Mouse (Mus musculus): Measurements from ENCODE around the gene Creb3l1.

The Creb3l1 gene

DNA sequence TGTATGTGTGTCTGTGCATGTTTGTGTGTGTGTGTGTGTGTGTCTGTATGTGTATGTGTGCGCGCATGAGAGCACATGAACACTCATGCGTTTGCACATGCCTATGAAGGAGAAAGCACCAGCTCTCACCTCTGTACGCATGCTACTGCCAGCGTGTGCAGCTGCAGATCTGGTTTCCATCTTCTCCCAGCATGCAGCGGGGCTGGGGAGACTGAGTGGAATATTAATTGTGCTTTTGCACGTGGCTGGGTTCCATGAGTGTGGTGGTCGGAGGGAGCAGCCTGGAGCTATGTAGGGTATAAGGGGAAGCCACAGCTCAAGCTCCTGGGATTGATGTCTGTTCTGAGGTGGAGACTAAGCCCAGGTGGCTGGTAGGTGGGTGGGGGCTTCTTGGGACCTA, 6.3 kb upstream of the Creb3l1 start:
- DNase-seq (ENCODE audit: low spot score): no peak

DNA sequence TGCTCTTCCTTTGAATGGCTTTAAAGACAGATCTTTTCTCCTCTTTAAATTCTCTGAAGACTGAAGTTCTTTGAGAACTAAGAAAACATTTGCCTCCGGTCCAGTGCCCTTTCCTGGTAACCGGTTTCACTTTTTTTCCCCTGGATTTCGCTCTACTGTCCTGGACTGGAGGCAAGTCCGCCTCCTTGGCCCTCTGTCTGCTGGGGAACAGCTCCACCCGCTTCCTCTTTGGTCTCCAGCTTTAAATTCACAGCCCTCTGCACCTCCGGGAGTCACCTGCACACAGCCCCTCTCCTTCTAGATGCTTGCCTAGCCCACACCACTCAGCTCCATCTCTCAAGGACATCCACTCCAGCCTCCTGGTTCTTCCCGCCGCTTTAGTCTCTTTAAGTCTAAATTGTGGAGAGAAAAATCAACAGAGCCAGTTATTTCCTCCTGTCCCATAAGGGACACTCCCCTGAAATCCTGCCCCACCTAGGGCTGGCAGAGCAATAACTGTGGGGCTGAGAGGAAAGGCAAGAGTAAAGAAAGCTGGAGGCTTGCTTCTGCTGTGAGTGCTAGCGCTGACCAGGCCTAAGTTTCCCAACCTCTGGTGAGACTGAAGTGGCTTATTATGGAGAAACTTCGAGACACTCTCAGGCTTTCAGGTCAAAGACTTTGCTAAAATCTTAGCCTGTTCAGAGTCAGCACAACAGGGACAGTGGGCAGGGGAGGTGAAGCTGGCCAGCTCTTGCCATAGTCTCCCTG, 5.3 kb upstream of the Creb3l1 start:
- DNase-seq (ENCODE audit: low spot score): no peak

DNA sequence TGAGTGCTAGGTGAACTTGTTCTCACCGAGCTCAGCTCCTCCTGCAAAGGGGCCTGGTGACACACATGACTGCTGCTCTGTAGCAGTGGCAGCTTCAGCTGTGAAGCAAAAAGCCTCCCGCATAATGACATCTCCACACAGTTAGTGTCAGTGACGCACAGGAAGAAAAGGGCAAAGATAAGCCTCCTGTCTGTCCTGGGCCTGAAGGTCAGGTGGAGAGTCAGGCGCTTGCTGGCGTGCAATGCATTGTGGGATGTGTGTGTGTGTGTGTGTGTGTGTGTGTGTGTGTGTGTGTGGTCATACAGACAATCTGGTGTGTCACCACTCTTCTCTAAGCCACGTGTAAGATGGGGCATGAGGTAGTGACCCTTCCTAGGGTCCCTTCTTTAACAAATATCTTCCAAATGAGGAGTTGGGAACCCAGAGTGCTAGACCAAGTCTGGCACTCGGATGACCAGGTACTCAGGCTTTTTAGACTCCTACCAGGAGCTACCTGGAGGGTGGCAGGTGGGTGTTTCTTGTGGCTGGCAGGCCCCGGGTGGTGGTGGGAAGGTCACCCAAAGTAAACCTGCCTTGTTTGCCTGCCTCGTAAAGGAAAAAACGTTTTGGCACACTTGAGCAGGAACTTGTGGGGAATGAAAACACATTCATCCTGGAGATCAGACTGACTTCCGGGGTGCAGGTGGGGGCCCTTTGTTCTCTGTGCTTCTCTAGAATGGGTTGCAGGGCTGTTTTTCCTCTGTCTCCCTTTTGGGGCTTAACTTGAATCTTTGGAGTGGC, 3.7 kb upstream of the Creb3l1 start:
- no peak for DNase-seq (ENCODE audit: low spot score)

DNA sequence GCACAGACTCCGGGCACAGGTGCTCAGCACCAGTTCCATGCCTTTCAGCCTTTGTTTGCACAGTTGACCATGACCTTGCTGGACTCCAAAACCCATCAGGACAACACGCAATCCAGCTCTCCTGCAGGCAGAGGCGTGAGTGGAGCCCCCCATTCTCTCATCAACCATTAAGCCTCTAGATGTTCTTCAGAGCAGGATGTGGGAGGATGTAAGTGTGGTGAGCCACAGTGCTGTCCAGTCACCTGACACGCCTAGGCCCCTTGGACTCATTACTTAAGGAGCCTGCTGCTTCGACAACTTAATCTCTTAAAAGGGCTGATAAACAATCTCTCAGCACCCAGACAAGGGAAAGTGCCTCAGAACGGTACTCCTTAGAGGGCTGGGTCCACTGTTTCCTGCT, 1.7 kb upstream of the Creb3l1 start:
- DNase-seq (ENCODE audit: low spot score): no peak

DNA sequence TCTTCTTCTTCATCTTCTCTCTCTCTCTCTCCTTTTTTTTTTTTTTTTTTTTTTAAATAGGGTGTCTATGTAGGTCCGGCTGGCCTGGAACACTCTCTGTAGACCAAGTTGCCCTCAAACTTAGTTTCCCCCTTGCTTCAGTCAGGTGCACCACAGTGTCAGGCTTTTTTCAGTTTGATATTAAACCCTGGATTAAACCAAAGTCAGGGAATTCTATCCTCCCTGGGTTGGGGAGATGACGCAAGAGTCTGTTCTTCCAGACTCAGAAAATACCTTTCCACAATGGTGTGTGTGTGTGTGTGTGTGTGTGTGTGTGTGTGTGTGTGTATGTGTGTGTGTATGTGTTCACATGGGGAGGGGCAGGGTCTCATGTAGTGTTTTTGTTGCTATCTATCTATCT, 900 bp upstream of the Creb3l1 start:
- DNase-seq (ENCODE audit: low spot score): no peak

DNA sequence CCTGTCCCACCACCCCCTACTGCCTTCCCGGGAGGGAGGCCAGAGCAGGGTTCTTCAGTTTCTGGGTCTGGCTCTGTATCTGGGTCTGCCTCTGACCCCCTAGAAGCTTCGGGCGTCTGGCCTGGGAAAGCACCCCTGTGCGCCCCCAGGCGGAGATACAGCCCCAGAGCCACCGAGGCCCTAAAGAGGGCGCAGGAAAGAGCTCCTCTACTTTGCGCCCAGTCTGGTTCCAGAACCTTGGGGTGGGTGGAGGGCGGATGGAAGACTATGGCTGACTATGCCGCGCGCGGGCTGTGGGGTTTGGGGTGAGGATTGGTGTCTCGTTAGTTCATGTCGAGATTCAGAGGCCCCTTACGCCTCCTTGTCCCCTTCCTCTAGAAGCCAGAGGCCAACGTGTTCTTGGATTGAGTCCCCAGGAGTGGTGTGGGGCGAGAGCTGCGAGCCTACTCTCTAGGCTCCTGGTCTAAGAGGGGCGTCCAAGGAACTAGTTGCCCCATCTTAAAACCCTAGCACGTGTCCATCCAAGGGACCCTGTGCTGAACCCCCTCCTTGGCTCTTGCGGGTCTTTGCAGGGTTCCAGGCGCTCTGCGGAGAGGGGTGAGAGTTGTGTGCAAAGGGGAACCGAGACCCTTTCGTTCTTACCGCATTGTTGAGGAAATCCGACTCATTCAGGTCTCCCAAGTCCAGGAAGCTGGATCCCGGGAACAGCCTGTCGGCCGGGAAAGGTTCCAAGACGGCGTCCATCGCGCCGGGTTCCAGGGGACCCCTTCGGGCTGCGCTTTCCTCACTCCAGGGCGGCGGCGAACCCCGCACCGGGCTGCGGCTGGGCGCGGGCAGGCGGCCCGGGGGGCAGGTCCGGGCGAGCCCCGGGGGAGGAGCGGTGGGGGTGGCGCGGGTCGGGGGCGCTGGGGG, 684 bp downstream of the Creb3l1 start:
- DNase-seq (ENCODE audit: low spot score): peak; percentile 52

DNA sequence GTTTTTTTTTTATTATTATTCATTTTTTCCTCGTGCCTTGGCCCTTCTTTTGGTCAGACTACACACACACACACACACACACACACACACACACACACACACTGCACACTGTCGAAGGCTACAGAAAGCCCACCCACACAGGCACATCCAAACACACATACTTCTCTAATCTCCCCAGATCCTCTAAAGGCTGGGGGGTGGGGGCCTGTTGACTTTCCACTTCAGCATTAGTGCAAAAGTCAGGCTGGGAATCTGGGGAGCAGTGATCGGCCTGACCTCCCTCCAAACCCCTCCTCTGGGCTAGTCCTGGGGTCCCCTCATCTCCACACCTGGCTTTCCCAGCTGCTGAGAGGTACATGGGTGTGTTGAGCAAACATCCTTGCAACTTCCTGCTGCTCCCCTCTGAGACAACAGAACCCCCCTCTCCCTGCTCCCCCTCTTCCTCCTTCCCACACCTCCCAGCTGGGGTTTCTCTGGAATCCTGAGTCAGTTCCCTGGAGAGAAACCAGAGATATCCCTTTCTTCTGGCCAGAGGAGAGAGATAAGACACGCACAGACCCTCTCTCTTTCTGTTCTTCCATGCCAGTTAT, 3.5 kb downstream of the Creb3l1 start:
- no peak for DNase-seq (ENCODE audit: low spot score)

DNA sequence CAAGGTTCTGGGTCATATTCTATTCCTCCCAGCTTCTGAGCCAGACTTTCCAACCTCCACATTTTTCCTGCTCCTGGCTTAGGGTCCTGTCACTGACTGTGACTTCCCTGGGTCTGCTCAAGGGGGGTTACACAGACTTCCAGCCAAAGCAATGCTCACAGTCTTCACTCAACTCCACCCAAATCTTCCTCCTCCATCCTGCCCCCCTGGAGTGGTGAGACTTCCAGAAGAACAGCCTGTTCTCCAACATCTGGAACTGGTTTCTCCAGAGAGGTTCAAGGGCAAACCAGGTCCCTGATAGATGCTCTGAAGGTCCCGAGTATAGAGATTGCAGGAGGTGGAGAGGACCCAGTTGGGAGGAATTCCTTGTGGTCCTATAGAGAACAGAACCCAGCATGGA, 6.9 kb downstream of the Creb3l1 start:
- no peak for DNase-seq (ENCODE audit: low spot score)

DNA sequence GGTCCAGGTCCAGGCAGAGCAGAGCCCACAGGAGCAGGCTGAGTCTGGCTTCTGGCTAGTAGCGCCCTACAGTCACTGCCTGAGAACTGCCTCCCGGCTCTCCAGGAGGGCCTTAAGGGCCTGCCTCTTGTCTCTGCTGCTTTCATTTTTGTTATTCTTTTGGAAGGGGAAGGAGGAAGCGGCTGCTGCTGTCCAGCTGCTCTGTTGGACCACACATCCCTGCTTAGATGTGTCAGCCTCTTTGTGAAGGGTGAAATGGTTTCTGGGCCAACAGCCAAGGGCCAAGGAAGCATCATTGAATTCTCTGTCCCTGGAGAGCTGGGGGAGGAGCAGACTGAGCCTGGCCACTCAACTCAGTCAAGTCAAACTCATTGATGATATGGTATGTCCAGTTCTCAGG, 7.3 kb downstream of the Creb3l1 start:
- DNase-seq (ENCODE audit: low spot score): no peak

DNA sequence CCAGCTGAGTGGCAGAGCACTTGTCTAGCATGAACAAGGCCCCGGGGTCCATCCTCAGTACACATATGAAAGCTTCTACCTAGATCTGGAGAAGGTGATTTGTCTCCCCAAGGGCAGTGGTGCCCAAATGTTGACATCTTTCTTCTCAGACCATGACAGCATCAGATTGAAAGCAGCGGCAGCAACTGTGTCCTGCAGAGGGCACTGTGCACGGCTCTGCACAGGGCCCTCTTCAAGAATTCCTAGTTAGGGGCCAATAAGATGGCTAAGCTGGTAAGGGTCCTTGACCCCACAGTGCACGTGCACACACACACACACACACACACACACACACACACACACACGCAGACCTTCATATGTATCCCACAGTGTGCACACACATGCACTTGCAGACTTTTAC, 9.4 kb downstream of the Creb3l1 start:
- no peak for DNase-seq (ENCODE audit: low spot score)

DNA sequence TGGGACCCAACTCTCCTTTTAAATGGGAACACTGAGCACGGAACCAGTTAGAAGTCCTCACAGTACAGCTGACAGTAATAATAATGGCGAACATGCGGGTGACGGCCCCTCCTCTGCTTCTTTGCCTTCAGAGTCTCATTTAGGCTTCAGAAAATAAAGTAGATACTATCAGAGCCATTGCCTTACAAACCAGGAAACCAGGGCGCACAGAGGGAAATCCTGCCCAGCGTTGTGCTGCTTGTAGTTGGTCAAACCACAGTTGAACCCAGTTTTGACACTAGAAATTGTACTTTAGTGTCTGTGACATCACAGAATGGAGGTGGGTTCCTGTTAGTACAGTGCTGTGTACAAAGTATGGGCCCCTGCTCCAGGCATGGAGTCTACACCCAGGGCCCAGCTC, 10.1 kb downstream of the Creb3l1 start:
- DNase-seq (ENCODE audit: low spot score): no peak

DNA sequence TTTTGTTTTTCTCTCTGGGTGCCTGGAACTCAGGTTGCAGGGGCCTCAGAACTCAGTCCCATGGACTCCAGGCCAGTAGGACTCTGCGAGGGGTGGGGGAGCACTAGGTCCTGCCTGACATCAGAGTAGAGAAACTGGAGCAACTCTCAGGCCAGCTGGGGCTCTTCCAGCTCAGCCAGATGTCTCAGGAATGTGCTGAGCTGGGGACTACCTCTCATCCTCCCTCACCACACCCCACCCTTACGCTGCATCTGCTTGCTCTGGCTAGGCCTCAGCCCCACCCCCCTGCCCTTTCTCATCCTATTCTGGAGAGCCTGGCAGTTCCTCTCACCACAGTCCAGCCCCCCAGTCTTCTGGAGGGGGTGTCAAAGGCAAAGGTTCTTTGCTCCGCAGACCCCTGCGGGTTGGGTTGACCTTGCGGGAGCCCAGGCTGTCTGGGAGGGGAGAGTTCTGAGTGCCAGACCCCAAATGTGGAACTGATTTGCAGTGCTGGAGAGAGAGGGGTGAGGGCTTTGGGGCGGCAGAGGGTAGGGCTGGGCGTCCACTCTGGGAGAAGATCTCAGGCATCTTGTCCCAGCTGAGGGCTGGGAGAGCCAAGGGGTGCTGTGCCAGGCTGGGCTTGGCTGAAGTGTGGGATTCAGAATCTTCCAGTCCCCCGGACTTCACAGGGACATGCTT, 11.4 kb downstream of the Creb3l1 start:
- no peak for DNase-seq (ENCODE audit: low spot score)

DNA sequence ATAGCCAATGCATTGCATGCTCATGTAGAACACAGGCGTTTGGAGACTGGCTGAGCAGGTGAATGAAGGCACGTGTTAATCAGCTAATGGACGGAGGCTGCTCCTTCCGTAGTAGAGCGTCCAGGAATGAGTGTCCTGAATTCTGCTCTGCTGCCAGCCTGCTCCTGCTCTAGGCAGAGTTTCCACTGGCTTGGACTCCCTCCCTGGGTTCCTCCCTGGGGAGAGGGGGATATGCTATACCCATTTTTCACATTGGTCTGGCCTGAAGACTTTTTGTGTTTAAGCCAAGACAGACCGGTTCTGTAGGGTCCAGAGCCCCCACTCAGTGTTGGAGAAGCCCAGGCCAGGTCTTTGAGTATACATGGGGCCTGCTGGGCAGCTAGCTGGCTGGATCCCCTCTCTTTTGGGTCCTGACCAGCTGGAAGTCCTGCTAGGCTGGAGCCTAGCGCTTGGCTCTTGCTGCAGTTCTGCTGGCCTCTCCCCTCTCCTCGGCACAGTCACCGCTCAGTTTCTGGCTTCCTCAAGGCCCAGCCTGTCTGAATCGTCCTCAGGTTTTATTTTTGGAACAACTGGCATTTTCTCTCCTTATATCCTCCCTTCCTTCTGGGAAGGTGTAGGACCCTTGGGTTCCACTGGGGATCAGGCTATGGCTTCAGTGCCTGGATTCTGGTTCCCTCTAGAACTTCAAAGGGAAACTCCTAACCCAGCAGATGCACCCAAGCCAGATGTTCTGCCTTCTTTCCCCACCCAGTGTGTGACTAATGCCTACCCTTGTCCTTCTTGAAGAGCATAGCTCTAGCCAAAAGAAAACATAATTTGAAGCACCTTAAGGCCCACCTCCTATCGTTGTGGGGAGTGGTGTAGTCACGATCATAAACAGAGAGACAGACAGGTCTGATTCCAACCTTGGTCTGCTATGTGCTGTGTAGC, 12.6 kb downstream of the Creb3l1 start:
- DNase-seq (ENCODE audit: low spot score): no peak

DNA sequence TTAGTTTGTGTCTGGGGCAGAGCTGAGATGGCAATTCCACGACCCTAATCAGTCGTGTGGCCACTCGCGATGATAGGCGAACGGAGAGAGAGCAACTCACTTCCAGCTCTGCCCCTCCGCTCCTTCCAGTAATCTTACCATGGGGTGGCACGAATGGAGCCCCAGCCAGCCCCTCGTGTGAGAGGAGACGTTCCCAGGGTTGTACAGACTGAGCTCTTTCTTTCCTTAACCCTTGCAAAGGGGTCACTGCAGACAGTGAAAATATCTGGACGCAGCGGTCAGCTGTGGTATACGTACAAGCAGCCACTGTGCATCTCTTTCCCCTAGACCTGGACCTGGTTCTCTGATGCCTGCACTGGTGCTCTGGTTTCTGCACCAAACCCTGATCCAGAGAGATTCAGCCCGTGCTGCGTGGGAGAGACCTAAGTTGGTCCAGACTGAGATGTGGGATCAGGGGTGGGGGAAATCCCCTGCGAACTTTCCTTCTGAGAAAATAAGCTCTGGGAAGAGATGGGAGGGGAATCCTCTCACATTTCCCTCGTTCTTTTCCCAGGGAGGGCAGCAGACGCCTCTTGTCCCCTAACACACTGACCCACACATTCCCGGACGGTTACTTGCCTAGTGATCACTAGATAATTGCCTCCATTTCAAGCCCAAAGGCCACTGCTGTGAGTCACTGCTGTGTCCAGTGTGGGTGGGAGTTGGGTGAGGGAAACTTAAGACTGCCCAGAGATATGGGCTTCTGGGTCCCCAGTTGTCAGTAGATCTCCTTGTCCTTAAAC, 15.5 kb downstream of the Creb3l1 start:
- no peak for DNase-seq (ENCODE audit: low spot score)

DNA sequence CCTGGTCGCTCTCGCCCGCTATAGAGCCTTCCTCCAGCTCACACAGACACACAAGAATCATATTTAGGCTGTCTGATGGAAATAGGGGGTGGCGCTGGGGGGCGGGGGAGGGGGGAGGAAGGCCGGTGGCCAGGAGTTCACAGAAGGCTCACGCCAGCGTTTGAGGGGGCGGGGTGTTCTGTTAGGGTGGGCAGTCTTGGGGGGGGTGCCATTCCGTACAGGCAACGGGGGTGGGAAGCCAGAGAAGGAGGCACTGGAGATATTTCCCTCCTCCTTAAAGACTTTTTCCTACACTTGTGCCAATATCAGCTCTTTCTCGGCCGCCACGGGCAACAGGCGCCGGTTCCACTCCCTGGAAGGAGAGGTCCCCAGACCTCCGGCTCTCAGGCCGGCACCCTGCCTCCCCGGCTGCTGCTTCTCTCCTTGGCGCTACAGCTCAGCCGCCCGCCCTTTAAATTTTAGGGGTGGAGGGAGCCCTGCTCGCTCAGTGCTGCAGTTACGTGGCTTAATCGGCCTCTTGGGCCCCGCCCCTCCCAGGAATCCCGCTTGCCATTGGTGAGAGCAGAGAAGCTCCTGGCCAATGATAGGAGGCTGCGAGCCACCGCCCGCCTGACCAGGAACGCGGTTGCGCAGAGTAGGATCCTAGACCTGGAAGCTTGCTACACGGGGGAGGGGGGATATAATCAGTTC, 16.2 kb downstream of the Creb3l1 start:
- peak; percentile 97 for DNase-seq (ENCODE audit: low spot score)

DNA sequence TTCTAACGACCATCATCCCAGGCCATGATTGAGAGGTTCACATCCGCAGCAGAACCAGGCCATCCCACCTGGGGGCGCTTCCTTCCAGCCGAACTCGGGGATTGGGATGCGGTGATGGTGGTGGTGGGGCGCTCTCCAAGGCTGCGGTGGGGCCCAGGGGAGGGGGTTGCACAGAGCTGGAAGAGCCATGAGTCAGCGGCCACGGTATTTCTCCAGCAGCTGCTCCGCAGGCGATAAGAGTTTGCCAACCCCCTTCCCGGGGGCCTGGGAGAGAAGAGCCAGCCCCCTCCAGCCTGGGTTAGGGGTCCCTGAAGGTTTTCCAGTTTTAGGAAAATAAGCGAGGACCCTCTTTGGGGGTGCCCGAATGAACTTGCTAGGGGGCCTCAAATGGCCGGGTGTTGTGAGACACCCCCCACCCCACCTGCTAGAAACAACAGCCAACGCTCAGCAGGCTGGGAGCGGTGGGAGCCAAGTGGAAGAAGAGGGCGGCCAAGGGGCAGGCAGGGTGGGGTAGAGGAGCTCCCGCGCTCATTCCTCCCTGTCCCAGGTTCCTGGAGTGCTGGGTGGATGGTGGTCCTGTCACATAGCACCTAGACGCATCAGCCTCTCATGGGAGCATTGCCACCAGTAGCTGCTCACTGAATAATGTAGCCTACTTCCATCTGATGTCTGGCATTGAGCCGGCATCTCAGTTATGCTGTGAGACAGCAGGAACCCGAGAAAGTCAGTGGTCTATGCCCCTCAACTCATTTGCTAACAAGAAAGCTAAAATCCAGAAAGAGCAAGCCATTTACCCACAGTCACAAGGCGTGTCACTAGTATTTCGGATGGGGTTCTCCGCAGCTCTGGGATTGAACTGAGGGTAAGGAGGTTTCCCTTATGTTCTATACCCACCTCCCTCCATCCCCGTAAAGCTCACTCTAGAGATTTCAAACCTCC, 17.1 kb downstream of the Creb3l1 start:
- peak; percentile 74 for DNase-seq (ENCODE audit: low spot score)

DNA sequence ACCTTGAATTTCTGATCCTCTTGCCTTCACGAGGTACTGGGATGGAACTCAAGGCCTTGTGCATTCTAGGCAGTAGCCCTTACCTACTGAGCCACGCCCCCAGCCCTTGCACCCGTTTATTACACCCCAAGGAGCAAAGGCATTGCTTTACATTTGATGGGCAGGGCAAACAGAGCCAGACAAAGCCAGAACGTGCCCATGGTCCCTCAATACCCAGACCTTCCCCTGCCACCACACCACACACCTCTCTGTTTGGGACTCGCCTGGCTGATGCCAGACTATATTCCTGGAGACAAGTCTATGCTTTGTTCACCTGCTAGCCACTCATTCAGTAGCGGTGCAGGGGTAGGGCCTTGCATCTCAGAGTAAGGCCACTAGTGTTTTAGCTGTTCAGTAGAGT, 17.8 kb downstream of the Creb3l1 start:
- DNase-seq (ENCODE audit: low spot score): no peak

DNA sequence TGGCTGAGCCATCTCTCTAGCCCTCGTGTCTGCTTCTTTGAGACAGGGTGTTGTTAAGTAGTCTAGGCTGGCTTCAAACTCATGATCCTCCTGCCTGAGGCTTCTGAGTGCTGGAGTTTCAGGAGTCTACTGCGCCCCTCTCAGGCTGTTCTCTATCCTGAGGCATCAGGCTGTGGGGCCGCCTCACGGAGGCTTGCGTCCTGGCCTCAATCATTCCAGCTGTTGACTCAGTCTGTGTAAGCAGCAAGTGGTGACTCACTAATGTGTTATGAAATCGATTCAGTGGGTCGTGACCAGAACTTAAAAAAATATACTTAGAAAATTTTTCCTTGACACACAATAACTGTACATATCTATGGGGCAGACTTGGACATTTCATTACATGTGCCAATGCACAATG, 19.7 kb downstream of the Creb3l1 start:
- no peak for DNase-seq (ENCODE audit: low spot score)

All from retina, embryonic 14.5 days (tissue).